Mouse (Mus musculus): Measurements from ENCODE around the gene Sycn.
"Not testable (repeated sequence)": the region's sequence is repeated elsewhere in the genome, so short reads cannot be mapped to it uniquely, and the experiment has no call there.

Sycn gene

DNA sequence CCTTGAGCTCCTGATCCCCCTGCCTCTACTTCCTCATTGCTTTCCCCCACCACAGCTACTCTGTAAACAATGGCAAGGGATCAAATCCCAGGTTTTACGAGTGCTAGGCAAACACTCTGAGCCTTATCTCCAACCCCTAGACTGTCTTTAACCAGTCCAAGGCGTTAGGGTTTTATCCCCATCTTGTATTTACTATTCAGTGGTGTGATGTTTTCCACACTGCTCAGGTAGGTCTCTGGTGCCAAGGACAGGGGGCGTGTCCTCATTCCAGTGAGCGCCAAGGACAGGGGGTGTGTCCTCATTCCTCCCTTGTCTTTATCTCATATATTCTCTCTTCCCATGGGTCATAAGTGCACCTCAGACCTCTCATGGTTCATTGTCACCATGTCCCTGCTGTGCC, at the start of gene Sycn:
Gene Sycn (plus strand): TSS at position 360 of the 400 bp plus-strand sequence.
- no peak for DNase-seq (ENCODE audit: extremely low read depth, insufficient read length, low spot score)

DNA sequence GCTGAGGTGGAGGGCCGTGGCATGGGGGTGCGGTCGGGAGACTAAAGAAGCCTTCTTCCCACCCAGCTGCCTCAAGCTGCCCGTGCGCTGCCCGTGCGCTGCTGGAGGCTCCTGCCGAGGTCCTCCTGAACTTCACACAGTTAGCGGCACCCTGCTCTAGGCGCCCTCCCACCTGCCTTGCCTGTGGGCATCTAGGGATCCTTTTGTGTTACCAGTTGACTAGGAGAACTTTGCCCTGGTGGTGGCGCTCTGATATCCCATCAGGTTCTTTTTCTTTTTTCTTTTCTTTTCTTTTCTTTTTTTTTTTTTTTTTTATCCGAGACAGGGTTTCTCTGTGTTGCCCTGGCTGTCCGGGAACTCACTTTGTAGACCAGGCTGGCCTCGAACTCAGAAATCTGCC, 49.8 kb upstream of the Sycn start:
- DNase-seq (ENCODE audit: extremely low read depth, insufficient read length, low spot score): no peak

- DNase-seq (ENCODE audit: extremely low read depth, insufficient read length, low spot score): no peak
Observed at GRCm38 (mm10) chr7:28492310-28492709, 48.4 kb upstream of the Sycn start.

GRCm38 (mm10) chr7:28495426-28495825, 45.3 kb upstream of the Sycn start:
- DNase-seq (ENCODE audit: extremely low read depth, insufficient read length, low spot score): no peak

GRCm38 (mm10) chr7:28505585-28505984, 35.1 kb upstream of the Sycn start:
- DNase-seq (ENCODE audit: extremely low read depth, insufficient read length, low spot score): no peak

- DNase-seq (ENCODE audit: extremely low read depth, insufficient read length, low spot score): not testable (repeated sequence)
Observed at GRCm38 (mm10) chr7:28509121-28509520, 31.6 kb upstream of the Sycn start.

- not testable (repeated sequence) for DNase-seq (ENCODE audit: extremely low read depth, insufficient read length, low spot score)
Observed at GRCm38 (mm10) chr7:28510405-28510974, 30.2 kb upstream of the Sycn start, which contains the start of gene Ifnl2. TSS of gene Ifnl2 (minus strand) at chr7:28510455.

GRCm38 (mm10) chr7:28511441-28511840, 29.2 kb upstream of the Sycn start:
- no peak for DNase-seq (ENCODE audit: extremely low read depth, insufficient read length, low spot score)

DNA sequence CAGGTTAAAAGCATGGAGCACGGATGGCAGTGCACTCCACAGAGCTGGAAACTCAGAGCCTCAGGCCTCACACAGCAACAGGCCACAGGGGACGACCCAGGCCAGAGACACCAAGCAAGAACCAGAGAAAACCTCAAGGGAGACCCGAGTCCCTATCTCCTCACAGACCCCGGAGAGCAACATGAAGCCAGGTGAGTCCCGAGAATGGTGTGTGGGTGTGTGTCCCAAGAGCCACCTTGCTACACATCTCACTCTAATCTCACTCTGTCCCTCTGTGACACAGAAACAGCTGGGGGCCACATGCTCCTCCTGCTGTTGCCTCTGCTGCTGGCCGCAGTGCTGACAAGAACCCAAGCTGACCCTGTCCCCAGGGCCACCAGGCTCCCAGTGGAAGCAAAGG, 18.1 kb upstream of the Sycn start, which contains the start of gene Ifnl3:
Gene Ifnl3 (plus strand): TSS at position 301 of the 400 bp plus-strand sequence.
- not testable (repeated sequence) for DNase-seq (ENCODE audit: extremely low read depth, insufficient read length, low spot score)

DNA sequence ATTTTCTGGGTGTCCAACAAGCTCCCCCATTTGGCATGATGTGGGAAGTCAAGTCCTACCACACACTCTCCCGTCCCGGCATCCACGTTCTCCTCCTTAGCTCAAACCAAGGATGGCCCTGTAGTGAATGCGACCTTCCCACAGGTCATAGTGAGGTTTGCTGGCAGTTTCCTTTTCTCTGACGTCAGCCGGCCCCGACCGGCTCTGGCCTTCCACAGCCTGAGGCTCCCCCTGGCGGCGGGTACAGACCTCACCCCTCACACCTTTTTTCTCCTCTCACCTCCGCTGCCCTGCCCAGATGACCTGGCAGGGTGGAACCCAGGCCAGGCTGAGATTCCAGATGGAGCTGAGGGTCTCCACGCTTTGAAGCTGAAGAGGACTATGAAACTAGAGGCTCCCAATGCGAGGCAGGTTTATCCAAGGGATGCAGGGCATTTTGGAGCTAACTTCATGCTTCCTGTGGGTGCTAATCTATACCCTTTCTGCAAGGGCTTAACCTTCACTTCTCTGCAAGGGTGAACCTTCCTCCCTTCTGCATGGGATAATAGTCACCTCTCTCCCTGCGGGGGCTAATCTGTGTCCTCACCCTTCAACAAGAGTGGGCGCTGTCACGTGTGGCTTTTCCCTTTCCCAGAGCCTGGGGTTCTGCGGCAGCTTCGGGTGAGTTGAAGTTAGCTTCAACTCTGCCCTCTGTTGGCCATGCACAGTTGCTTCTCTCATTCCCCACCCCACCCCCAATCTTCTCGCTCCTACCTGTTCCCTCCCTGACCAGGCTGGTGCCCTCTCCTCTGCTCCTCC, 12.6 kb upstream of the Sycn start:
- peak; percentile 57 for DNase-seq (ENCODE audit: extremely low read depth, insufficient read length, low spot score)

- DNase-seq (ENCODE audit: extremely low read depth, insufficient read length, low spot score): no peak
Observed at GRCm38 (mm10) chr7:28532005-28532404, 8.7 kb upstream of the Sycn start.

GRCm38 (mm10) chr7:28538886-28539285, 1.8 kb upstream of the Sycn start:
- DNase-seq (ENCODE audit: extremely low read depth, insufficient read length, low spot score): not testable (repeated sequence)

- no peak for DNase-seq (ENCODE audit: extremely low read depth, insufficient read length, low spot score)
Observed at GRCm38 (mm10) chr7:28544051-28544601, 3.4 kb downstream of the Sycn start.

- no peak for DNase-seq (ENCODE audit: extremely low read depth, insufficient read length, low spot score)
Observed at GRCm38 (mm10) chr7:28545048-28545890, 4.6 kb downstream of the Sycn start.

DNA sequence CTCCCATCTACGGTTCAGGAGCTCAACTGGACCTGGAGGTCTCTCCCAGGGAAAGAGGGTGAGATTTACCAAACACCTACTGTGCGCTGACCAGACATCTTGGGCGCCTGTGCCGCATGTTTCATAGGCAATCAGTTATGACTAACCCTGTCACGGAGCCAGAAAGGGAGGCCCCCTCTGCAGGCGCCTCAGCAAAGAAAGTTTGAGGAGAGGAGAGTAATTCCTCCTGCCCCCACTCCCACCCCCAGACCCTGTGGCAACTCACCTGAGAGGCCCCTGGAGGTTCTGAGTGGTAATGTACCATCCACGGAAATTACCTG, 5.2 kb downstream of the Sycn start:
- no peak for DNase-seq (ENCODE audit: extremely low read depth, insufficient read length, low spot score)

DNA sequence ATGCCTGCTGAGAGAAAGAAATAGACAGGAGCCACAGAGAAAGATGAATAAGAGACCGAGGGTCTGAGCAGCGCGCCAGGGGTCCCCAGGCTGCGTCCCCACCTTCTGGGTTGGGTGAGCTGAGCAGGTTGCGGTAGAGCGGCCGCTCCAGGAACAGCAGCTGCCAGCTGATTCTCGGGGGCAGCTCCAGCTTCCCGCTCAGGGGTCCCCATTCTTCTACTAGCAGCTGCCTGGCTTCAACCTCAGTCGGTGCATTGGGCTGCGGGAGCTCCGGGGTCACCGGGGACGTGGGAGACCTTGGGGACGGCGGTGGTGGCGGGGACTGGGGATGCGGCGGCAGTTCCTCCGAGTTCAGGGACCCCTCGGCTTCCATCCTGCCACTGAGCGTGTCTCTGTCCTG, 6.0 kb downstream of the Sycn start:
- no peak for DNase-seq (ENCODE audit: extremely low read depth, insufficient read length, low spot score)

DNA sequence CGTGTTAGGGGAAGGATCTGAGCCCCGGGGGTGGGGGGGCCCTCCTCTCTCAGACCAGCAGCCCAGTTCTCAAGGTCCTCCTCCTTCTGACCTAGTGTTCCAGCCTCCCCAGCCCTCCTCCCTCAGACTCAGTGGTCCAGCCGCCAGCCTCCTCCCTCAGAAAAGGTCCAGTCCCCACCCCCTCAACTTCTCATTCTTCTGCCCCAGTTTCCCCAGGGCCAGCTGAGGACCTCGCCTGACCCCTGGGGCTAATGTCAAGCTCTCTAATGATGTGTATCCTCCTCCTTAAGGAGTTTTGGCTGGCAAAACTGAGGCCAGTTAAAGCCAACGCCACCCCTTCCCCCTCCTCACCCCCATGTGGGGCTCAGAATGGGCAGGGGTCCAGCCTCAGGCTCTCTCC, 6.5 kb downstream of the Sycn start, which contains the start of gene Nccrp1:
Gene Nccrp1 (minus strand): TSS at position 101 of the 400 bp plus-strand sequence.
- DNase-seq (ENCODE audit: extremely low read depth, insufficient read length, low spot score): no peak

DNA sequence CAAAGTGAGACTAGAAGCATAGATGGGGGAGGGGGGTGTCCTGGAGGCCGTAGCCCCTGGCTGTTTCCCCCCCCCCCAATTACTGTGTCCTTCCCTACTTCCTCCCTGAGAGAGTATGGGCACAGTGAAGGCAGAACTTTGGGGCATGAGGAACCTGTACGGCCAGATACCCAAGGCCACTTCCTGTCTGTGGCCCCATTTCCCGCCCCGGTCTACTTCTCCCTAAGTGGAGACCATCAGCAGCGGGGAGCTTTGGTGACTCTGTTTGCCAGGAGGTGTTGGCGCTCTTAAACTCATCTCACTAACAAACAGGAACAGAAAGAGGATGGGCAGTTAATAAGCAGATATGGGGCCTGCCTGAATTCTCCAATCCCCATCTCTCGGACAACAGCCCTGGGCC, 6.9 kb downstream of the Sycn start:
- no peak for DNase-seq (ENCODE audit: extremely low read depth, insufficient read length, low spot score)

- no peak for DNase-seq (ENCODE audit: extremely low read depth, insufficient read length, low spot score)
Observed at GRCm38 (mm10) chr7:28553076-28553475, 12.4 kb downstream of the Sycn start.

DNA sequence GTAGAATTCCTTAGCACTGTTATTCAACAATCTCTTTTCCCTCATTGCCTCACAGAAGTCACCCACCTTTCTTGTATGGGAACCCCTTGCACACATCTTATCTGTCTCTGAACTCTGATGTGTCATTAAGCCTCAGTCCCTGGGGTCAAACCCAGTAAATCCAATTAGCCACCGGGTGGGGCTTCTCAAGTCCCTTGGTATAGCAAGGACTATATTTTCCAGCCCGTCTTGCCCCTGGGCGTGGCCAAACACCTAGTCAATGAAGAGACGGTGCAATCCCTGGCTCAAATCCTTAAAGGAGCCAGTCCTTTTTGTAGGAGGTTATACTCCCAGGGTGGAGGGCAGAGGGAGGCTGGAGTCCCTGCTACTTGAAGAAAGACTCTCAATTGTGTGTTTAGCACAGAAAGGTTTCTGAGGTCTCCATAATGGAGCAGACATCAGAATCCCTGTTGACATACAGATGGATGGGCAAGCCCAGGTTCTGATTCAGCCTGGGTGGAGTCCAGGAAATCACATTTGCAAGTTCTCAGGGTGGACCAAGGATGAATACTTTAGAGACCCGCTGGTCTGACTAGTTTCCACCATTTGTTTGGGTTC, 15.4 kb downstream of the Sycn start:
- DNase-seq (ENCODE audit: extremely low read depth, insufficient read length, low spot score): no peak

GRCm38 (mm10) chr7:28557069-28557468, 16.4 kb downstream of the Sycn start:
- DNase-seq (ENCODE audit: extremely low read depth, insufficient read length, low spot score): no peak
